Mouse (Mus musculus): ENCODE data around the gene Tmem217.
"Not testable (repeated sequence)": the region's sequence is repeated elsewhere in the genome, so short reads cannot be mapped to it uniquely, and the experiment has no call there.

Tmem217 gene

DNA sequence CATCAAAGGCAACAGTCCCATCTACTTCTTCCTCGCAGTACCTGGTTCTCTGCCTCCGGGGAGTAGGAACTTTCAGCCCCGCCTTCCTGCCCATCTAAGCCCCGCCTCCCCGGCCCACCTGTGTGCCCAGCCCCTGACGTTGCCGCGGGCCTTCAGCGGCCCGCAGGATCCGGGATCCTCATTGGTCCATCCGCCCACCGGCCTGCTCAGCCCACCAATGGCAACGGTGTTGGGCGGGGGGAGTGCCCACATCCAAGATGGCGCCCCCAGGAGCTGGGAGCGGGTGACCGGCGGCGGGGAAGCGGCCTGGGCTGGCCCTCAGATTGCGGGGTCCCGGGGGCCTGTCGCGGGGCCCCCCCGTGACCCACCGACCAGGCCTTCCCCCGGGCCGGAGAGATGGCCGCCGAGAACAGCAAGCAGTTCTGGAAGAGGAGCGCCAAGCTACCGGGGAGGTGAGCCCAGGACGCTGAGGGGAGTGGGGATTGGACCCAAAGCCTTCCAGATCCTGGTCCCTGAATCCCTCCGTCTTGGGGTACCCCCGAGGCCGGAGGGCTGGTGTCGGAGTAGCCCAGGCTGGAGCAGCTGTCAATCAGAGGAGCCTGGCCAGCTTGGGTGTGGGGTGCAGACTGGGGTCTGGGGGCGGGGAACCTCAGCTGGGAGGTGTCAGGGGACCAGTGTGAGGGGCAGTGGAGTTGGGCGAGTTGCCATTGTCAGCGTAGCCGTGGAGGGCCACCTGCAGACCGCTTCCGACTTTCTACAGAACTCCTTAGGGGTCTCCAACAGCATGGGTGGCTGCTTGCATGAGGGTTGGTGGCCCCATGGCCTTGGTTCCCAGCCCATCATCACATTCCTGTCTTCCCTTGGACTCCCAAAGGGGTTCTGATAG, 2.4 kb downstream of the Tmem217 start, which contains the start of the genes Gm17657 and Tbc1d22b:
Gene Gm17657, minus strand, starts transcription at position 96 of the 886 bp plus-strand sequence.
Gene Tbc1d22b, plus strand, starts transcription at position 243 of the 886 bp plus-strand sequence.
- peak; percentile 89 for DNase-seq (ENCODE audit: extremely low spot score, low spot score)

DNA sequence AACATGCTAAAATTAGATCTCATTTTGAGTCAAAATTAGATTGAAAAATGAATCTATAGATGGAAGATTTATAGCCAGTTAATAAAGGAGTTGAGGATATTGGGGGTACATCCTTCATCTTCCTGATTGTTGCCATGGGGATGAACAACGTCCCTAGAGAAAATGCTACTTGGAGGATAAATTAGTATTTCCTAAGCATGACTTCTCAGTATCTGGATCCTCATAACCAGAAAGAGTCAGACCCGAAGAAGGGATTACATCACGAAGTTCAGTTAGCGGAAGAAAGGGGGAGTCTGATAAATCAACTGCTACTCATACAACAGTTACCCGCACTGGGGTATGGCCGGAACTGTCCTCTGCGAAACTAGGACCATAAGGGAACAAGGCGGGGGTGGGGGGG, 3.2 kb downstream of the Tmem217 start:
- DNase-seq (ENCODE audit: extremely low spot score, low spot score), result no peak

DNA sequence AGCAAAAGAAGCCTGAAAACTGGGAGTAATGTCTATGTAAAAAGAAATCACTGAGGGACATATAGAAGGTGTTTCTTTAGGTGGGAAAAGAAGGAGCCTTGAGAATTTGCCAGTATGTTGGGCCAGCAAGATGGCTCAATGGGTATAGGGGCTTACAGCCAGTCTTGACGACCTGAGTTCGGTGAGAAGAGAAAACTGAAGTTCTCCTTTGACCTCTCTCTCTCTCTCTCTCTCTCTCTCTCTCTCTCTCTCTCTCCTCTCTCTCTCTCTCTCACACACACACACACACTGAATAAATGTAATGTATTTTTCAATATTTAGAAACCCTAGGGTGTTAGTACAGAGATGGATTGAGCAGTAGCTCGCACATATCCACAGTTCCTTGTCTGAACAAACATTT, 3.7 kb downstream of the Tmem217 start:
- no peak for DNase-seq (ENCODE audit: extremely low spot score, low spot score)

DNA sequence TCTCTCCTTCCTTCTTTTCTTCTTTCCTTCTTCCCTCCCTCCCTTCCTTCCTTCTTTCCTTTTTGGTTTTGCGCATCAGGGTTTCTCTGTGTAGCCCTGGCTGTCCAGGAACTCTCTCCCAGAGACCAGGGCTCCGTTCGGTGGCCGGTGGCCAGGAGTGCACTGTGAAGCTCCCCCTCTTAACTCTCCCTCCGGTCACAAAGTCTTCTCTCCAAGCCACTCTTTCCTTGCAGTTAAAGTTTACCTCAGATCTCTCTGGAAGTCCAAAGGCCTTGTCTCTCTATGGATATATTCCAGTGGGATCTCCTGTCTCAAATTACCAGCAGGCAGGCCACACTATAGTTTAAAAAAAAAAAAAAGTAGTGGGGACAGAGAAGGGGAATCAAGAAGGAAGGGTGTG, 6.9 kb downstream of the Tmem217 start:
- no peak for DNase-seq (ENCODE audit: extremely low spot score, low spot score)

DNA sequence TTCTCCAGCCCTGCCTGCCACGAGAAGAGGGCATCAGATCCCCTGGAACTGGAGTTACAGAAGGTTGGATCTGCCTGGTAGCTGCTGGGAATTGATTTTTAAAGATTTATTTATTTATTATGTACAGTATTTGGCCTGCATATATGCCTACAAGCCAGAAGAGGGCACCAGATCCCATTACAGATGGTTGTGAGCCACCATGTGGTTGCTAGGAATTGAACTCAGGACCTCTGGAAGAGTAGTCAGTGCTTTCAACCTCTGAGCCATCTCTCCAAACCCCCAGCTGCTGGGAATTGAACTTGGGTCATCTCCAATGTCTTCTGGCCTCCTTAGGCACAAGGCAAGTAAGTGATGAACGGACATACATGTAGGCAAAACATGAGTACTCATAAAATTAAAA, 8.1 kb downstream of the Tmem217 start:
- DNase-seq (ENCODE audit: extremely low spot score, low spot score), result no peak

DNA sequence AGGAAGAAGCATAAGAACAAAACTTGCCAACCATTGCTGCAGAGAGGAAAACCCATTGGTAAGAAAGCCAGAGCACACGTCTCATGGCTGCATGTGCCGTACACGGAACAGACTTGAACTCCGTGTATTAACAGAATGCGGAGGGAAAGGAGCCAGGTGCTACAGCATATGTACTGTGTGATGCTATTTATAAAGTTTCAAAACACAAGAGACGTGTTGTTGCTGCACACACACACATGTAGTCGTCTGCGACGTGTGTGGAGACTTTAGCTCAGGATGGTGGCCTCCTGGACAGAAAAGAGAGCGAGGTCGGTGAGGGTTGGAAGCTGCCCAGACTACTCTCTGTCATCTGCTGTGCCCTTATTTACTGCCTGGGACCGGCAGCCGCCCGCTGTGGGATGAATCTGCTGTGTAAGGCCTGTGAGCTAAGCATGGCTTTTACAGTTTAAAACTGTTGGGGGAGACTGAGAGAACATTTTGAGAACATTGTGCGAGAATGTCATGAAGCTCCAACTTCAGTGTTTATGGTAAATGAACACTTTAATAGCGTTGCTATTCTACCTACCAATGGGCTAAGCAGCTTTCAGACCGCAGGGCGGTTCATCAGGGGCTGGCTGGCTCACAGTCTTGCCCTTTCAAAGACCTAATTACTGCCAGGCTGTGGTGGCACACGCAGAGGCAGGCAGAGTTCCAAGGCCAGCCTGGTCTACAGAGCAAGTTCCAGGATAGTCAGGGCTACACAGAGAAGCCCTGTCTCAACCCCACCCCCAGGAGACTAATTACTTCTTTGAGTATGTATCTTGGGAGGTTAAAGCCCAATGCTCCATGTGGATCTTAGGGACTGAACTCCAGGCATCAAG, 9.1 kb downstream of the Tmem217 start:
- no peak for DNase-seq (ENCODE audit: extremely low spot score, low spot score)

DNA sequence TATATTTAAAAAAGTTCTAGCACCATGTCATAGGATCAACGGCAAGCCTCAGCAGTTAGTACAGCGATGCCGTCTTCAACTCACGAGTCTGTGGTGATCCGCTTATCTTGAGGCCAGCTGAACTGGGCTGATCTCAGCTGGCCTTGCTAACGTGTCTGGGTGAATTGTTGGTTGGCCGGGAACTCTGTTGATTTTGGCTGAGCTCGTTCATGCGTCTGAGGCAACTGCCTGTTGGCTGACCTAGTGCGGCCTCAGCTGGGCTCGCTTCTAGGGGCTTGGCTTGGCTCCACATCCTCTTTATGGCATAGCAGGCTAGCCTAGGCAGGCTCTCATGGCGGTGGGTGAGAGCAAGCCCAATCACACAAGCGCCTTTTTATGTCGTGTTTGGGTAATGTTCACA, 10.8 kb downstream of the Tmem217 start:
- no peak for DNase-seq (ENCODE audit: extremely low spot score, low spot score)

DNA sequence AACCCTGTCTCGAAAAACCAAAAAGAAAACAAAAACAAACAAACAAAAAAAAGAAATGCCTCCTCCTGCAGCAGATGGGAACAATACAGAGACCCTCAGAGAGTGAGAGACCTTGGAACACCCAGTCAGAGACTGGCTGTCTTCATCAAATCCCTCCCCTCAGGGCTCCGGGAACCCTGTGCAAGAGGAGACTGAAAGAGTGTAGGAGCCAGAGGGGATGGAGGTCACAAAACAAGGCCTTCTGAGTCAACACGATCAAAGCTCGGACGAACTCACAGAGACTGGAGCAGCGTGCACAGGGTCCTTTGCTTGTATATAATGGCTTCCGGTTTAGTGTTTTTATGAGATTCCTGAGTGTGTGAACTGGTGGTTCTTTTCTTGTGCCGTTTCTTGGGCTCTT, 11.8 kb downstream of the Tmem217 start:
- no peak for DNase-seq (ENCODE audit: extremely low spot score, low spot score)

DNA sequence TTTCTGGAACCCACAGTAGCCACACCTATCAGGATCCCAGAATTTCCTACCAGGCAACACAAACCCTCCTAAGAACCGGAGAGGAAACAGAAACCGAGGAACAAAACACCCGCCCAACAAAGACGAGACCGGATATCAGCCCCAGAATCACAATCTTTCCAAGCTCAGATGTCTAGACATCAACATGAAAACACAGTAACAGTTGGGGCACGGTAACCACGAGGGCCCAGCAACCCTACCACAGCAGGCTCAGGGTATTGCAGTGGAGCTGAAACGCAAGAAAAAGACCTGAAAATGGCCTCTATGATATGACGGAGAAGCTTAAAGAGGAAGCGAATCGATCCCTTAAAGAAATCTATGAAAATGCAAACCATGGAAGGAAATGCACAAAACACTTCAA, 18.3 kb downstream of the Tmem217 start:
- DNase-seq (ENCODE audit: extremely low spot score, low spot score), result no peak

DNA sequence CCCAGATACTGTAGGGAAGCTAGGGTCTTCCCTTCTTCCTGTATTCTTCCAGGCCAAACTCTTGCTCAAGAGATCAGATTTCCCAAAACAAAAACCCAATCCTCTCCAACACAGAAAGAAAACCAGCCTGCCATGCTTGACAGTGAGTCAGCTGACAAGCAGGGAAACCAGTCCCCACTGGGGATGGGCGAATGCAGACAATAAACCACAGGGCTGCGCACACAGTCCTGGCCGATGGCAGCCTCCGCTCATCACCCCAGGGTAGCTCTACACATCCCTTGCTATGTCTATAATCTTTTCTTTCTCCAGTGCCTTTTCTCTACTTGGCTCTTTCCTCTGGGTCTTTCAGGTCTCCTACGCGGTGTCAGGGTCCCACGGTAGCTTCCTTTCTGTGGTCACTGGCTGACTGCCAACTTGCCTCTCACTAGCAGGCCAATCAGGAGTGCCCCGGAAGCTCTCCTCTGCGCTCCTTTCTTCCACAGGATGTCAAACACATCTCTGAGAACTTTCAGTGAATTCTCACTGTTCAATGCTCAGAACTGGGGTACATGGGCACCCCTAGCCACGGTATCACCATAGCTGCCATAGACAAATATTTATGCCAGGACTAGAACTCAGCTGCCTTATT, 20.3 kb downstream of the Tmem217 start:
- no peak for DNase-seq (ENCODE audit: extremely low spot score, low spot score)

DNA sequence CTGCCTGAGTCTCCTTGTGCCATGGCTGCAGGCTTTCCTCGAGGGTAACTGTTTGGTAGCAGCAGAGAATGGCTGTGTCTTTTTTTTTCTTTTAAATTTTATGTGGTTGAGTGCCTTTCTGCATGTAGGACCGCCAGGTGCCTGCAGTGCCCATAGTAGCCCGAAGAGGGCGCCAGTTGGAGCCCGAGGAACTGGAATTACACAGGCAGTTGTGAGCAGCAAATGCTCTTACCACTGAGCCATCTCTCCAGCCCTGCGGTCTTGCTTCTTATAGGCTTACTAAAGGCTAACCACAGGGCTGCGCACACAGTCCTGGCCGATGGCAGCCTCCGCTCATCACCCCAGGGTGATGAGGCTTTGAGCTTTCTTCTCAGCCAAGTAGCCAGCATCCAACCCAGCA, 20.9 kb downstream of the Tmem217 start:
- DNase-seq (ENCODE audit: extremely low spot score, low spot score), result no peak

DNA sequence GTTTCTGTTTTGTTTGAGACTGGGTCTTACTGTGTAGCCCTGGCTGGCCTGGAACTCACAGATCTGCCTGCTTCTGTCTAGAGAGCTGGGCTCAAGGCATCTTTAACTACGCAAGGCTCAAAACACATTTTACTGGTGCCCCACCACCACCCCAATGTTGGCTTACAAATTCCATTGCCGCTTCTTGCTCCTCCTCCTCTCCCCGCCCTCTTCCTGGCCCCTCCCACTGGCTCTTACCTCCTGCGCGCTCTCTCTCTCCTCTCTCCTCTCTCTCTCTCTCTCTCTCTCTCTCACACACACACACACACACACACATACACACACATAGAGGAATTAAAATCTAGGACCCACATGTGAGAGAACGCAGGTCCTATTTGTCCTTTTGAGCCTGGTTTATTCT, 21.7 kb downstream of the Tmem217 start:
- no peak for DNase-seq (ENCODE audit: extremely low spot score, low spot score)

DNA sequence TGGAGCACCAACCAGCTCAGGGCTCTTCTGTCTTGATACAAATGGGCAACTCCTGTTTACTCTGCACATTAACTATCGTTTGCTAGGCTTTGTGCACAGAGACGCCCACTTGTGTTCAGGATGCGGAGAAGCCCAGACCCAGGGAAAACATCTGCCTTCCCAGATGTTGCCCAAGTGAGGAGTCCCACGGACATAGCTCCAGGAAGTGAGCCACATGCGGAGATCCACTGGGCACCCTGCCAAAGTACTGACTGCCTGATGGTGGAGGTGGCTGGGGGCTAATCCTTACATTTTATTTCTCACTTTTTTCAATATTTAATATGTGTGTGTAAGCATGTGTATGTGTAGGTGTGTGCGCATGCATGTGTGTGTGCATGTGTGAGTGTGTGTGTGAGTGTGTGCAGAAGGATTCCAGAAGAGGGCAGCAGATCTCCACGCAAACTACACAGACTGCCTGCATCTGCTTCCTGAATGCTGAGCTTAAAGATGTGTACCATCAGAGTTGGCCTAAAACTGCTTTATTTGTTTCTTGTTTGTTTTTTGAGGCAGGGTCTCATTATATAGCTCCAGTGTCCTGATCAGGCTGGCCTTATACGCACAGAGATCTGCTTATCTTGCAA, 23.5 kb downstream of the Tmem217 start:
- no peak for DNase-seq (ENCODE audit: extremely low spot score, low spot score)

DNA sequence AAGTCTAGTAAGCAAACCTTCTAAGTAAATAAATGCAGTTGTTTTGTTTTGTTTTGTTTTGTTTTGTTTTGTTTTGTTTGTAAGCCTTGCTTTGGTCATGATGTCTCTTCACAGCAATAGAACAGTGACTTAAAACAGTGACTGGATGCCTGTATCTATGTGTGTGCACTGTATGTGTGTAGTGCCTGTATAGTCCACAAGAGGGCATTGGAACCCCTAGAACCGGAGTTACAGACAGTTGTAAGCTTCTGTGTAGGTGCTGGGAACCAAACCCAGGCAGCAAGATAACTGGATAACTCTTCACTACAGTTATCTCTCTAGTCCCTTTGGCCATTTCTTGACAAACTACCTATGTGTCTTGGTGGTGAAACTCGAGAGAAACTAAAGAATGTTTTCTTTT, 26.6 kb downstream of the Tmem217 start:
- DNase-seq (ENCODE audit: extremely low spot score, low spot score), result no peak

DNA sequence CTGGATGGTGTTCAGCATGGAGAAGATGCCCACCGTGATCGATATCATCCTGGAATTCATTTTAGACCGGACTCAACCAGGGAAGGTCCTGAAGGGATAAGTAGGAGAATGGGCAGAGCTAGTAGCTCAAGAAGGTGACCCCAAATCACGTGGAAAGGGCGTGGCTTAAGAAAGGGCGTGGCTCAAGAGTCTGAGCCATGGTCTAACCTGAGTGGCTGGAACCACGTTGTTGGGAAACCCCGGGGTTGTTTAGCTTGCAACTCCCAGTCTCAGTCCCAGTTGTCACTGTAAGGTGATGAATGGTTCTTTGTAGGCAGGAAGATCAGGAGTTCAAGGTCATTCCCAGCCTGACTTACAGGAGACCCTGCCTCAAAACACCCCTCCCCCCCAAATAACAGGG, 32.5 kb downstream of the Tmem217 start:
- DNase-seq (ENCODE audit: extremely low spot score, low spot score), result no peak

DNA sequence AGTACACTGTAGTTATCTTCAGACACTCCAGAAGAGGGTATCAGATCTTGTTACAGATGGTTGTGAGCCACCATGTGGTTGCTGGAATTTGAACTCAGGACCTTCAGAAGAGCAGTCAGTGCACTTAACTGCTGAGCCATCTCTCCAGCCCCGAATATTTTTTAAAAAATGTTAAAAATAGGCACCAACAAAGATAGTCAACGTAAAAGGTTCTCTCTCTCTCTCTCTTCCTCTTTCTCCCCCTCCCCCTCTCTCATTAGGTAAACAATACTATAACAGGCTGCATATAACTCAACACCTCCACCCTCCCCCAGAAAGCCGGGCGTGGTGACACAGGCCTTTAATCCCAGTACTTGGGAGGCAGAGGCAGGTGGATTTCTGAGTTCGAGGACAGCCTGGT, 33.5 kb downstream of the Tmem217 start:
- DNase-seq (ENCODE audit: extremely low spot score, low spot score), result not testable (repeated sequence)

DNA sequence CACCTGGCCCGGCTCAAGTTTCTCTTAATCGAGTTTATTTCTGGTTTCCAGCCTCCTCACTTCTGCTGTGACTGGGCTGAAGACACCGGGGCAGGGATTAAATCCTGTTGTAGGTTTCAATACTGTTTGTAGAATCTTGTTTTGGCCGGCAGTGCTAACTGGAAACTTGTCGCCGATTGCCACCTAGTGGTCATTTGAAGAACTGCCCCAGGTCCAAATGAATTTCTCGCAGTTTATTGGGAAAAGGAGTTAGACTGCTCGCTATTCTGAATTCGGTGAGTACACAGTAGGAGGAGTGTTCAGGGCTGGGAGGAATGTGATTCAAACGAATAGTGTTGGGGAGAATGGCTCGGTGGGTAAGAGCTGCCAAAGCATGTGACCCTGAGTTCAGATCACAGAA, 37.8 kb downstream of the Tmem217 start:
- DNase-seq (ENCODE audit: extremely low spot score, low spot score), result peak; percentile 81

DNA sequence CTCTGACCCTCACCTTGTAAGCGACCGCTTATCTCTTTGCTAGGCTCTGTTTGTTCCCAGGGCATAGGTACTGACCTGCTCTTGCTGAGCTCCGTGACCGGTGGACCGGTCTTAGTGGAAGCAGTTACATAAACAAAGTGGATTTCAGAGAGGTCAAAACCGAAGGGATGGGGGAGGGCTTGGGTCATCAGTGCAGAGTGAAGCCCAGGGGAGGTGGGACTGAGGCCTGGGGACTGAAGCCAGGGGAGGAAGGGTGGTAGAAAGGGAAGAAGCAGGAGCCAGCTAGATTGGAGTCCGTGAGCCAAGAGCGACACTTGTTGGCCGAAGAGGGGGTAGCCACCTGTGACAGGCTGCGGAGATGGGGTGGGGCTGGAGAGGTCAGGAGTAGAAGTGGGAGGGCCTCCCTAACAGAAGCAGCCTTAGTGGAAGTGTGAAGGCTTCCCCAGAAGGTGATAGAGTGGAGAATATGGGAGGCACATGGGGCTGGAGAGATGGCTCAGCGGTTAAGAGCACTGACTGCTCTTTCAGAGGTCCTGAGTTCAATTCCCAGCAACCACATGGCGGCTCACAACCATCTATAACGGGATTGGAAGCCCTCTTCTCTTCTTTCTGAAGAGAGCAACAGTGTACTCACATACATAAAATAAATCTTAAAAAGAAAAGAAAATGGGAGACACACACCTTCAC, 39.0 kb downstream of the Tmem217 start:
- DNase-seq (ENCODE audit: extremely low spot score, low spot score), result peak; percentile 71

DNA sequence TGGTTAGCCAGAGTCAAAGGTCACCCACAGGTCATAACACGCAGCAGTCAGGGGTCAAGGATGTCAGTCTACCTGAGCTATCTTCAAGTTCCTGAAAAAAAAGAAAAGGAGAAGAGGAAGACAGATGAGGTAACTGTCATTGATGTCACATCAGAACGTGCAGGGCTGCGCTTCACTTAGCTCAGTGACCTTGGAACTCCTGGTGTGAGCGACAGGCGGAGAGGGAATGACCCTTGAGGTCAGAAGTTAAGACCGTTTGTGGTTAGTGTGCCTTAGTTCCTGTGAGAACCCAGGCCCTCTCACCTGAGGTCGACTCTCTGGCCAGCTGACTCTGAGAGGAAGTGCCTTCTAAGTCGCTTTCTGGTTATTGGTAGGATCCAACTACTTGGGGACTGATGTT, 41.5 kb downstream of the Tmem217 start:
- no peak for DNase-seq (ENCODE audit: extremely low spot score, low spot score)

DNA sequence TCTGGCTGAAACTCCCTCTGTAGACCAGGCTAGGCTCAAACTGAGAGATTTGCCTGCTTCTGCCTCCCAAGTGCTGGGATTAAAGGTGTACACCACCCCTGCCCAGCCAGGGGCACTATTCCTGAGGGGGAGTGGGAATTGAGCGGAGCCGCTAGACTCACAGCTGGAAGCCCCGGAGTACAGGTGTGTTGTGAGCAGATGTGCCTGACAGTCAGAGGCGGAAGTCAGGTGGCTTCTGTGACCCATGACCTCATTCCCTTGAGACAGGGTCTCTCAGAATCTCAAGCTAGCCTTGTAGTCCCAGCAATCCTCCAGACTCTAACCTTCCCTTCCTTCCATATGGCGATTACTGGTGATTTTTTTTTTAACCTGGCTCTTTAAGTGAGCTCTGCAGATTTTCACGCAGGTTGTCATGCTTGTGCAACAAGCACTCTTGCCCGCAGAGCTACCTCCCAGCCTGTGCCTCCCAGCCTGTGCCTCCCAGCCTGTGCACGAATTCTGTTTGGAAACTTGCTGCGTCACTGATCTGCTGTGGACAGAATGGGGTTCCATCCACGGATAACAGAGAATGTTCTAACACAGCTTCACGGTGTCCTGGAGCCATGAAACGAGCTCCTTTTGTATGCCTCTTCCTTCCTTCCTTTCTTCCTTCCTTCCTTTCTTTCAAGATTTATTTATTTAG, 43.1 kb downstream of the Tmem217 start:
- DNase-seq (ENCODE audit: extremely low spot score, low spot score), result no peak
